Mouse (Mus musculus) kidney, adult 2 months (tissue): ENCODE results near the gene Flt1.

ENCODE experiments used
- CTCF ChIP-seq: fragments of 200-500 bp; conservative IDR thresholded peaks from 2 replicates; pipeline ENCODE4 v1.5.1; 2011; ENCODE audit warnings: low read depth, mild to moderate bottlenecking, control low read depth, low read length, moderate library complexity, mixed read lengths; ENCODE audit not compliant: insufficient read depth, insufficient read length
- POLR2A ChIP-seq: fragments of 200-500 bp; IDR thresholded peaks from one replicate; pipeline ENCODE4 v1.6.1; 2011; ENCODE audit warnings: low read depth, low read length, control low read depth

DNA sequence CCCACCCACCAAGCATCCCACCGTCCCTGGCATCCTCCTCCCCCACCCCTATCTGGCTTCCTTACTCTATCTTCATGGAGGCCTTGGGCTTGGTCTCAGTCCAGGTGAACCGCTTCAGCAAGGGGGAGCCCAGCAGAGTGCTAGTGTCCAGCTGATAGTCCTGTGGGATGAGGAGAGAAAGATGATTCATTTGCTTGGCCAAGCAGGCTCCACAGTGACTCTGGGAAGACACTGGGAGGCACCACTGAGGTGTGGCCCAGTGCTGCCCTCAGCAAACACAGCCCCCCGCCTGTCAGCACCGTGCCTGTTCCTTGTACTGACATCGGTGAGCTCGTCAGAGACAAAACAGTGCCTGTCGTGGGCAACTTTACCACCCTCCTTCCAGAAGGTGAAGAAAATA, 159.5 kb downstream of the Flt1 start:
- TF ChIP-seq POLR2A (no peak), CTCF (no peak)
